ENCODE assay signal across 8 mouse cellular contexts in genomic region chr9:88404088-88404487, GRCm38 (mm10). TPM values are rescaled to one million over a fixed set of nuclear protein-coding genes. Genes with fewer than 3 reads are reported as not detected.
DNase-seq lines count a peak whose midpoint lies in the region; ATAC-seq and TF ChIP-seq lines count a peak whose summit lies in the region.

No protein-coding gene starts in this region.

- no peak for TF ChIP-seq RAD21 in MEL (IDR thresholded peaks at IDR 0.05; ENCODE audit: low read depth, low read length)

- intact Hi-C loops in gastrocnemius, adult 2 months (cut with DNase I), result loop anchor here (10.0 kb wide), 1 partner anchor 141 kb away; the partner anchor contains the start of gene Zfp949

- 23% methylated on average over 10 of the region's 10 CpGs for WGBS in liver, embryonic 14.5 days (ENCODE audit: insufficient replicate concordance)
- 24% methylated on average over 10 of the region's 10 CpGs for WGBS in spleen, adult 2 months

- H3K27me3 ChIP-seq in MEL (ENCODE audit: control insufficient read depth in 1 of 2, insufficient read depth in 2 of 2, low read length in 2 of 2), result no peaks in the 10 kb centered on the region
- H3K27me3 ChIP-seq in liver, embryonic 14.5 days (ENCODE audit: control insufficient read depth, insufficient read depth, low read length), result no peaks in the 10 kb centered on the region
- no peaks in the 10 kb centered on the region for H3K27me3 ChIP-seq in spleen, adult 2 months (ENCODE audit: control insufficient read depth, insufficient read depth, low read length)

- no peaks in the 10 kb centered on the region for H3K9me3 ChIP-seq in MEL (replicated peaks; ENCODE audit: insufficient read depth, low read length)
- no peaks in the 10 kb centered on the region for H3K9me3 ChIP-seq in liver, embryonic 14.5 days (ENCODE audit: control insufficient read depth, low read length)

- peaks cover 7 to 8% of the 10 kb centered on the region in 2 experiments for H3K36me3 ChIP-seq in MEL (ENCODE audit: control insufficient read depth in 1 of 2, insufficient read depth in 2 of 2, low read length in 2 of 2)
- H3K36me3 ChIP-seq in liver, embryonic 14.5 days (replicated peaks; ENCODE audit: control insufficient read depth, insufficient read depth, low read depth), result peaks cover 2% of the 10 kb centered on the region; the same call in 1 of the 2 replicates
- H3K36me3 ChIP-seq in spleen, adult 2 months (ENCODE audit: control insufficient read depth, insufficient read depth, low read length), result no peaks in the 10 kb centered on the region; the same call in 1 of the 2 replicates

- TF ChIP-seq CTCF in gastrocnemius, adult 2 months (IDR thresholded peaks at IDR 0.05), result no peak
- no peak for TF ChIP-seq CTCF in MEL (IDR thresholded peaks at IDR 0.05 in 2 of 3, conservative IDR thresholded peaks at IDR 0.05 in 1 of 3; ENCODE audit: control insufficient read depth in 1 of 3, insufficient read depth in 1 of 3, low read depth in 2 of 3, low read length in 3 of 3, poor library complexity in 1 of 3, severe bottlenecking in 1 of 3)
- TF ChIP-seq CTCF in liver, embryonic 14.5 days (IDR thresholded peaks at IDR 0.05; ENCODE audit: low read depth), result no peak
- no peak for TF ChIP-seq CTCF in spleen, adult 2 months (IDR thresholded peaks at IDR 0.05; ENCODE audit: extremely low read depth, insufficient read depth, insufficient read length, insufficient replicate concordance)

- no peak overlapping the region for H3K9ac ChIP-seq in MEL (ENCODE audit: control insufficient read depth, low read depth, low read length, poor library complexity, severe bottlenecking)
- H3K9ac ChIP-seq in liver, embryonic 14.5 days (replicated peaks), result no peak overlapping the region

- TF ChIP-seq EP300 in MEL (IDR thresholded peaks at IDR 0.05; ENCODE audit: low read depth in 1 of 2, low read length in 2 of 2), result no peak
- TF ChIP-seq EP300 in liver, embryonic 14.5 days (IDR thresholded peaks at IDR 0.05; ENCODE audit: low read depth), result no peak; the same call in 1 of the 2 replicates

- H3K79me2 ChIP-seq in MEL (ENCODE audit: control insufficient read depth, insufficient read depth, low read length, poor library complexity), result no peaks in the 10 kb centered on the region

- ATAC-seq in granulocyte monocyte progenitor cell, adult 5-6 weeks (replicated peaks; ENCODE audit: poor library complexity, severe bottlenecking), result peak; percentile 100
- peak; percentile 86 for ATAC-seq in liver, embryonic 14.5 days (ENCODE audit: insufficient read depth)

- peak; percentile 36 for DNase-seq in gastrocnemius, adult 2 months
- DNase-seq in gastrocnemius, adult 8-10 months (ENCODE audit: low spot score in 2 of 2), result no peak
- DNase-seq in MEL (ENCODE audit: low read depth, low spot score), result peak; percentile 48
- DNase-seq in liver, embryonic 14.5 days (ENCODE audit: low read depth in 3 of 3, low spot score in 3 of 3), result peak; percentile 56 to 62 (median 56)
- DNase-seq in spleen, adult 2 months (ENCODE audit: low read depth in 1 of 2, low spot score in 2 of 2), result peak; percentile 63 to 77
- DNase-seq in cerebellum, adult 11 months, result no peak
- DNase-seq in urinary bladder, postnatal 10 days (ENCODE audit: low spot score), result no peak

- H3K4me2 ChIP-seq in liver, embryonic 14.5 days (ENCODE audit: low read depth), result peak overlapping the region; percentile 9

- no peak overlapping the region for H3K4me3 ChIP-seq in gastrocnemius, adult 2 months
- no peak overlapping the region for H3K4me3 ChIP-seq in MEL (ENCODE audit: control insufficient read depth in 1 of 2, insufficient read depth in 1 of 2, low read depth in 2 of 2, low read length in 2 of 2)
- no peak overlapping the region for H3K4me3 ChIP-seq in liver, embryonic 14.5 days (ENCODE audit: insufficient read depth in 1 of 2, low read depth in 2 of 2, low read length in 2 of 2)
- H3K4me3 ChIP-seq in spleen, adult 2 months (ENCODE audit: extremely low read depth, insufficient read depth, insufficient read length), result no peak overlapping the region

- H3K27ac ChIP-seq in gastrocnemius, adult 2 months, result no peak overlapping the region
- no peak overlapping the region for H3K27ac ChIP-seq in MEL (ENCODE audit: control insufficient read depth, low read depth, low read length)
- no peak overlapping the region for H3K27ac ChIP-seq in liver, embryonic 14.5 days
- peak overlapping the region; percentile 31 for H3K27ac ChIP-seq in spleen, adult 2 months (ENCODE audit: insufficient read depth, low read length)

- H3K4me1 ChIP-seq in MEL (ENCODE audit: control insufficient read depth in 1 of 2, insufficient read depth in 2 of 2, low read length in 2 of 2), result peaks cover 3 to 5% of the 10 kb centered on the region in 2 experiments; a peak in 1 of 4 replicates
- peaks cover 0 to 4% of the 10 kb centered on the region in 2 experiments; a peak in 1 of 4 replicates for H3K4me1 ChIP-seq in liver, embryonic 14.5 days (replicated peaks; ENCODE audit: control insufficient read depth in 2 of 2, insufficient read depth in 2 of 2, low read length in 1 of 2)
- H3K4me1 ChIP-seq in spleen, adult 2 months (ENCODE audit: control insufficient read depth, insufficient read depth, insufficient read length), result no peaks in the 10 kb centered on the region

- TF ChIP-seq POLR2A in MEL (IDR thresholded peaks at IDR 0.05; ENCODE audit: control insufficient read depth in 1 of 2, insufficient read depth in 1 of 2, low read depth in 1 of 2, low read length in 2 of 2, poor library complexity in 1 of 2), result no peak
- TF ChIP-seq POLR2A in spleen, adult 2 months (IDR thresholded peaks at IDR 0.05; ENCODE audit: low read depth, low read length), result no peak

TF ChIP-seq in MEL, 35 proteins besides CTCF, POLR2A, EP300 and RAD21:
- TF ChIP-seq MXI1 (IDR thresholded peaks at IDR 0.05; ENCODE audit: low read depth, low read length), result no peak
- no peak for TF ChIP-seq CHD1 (IDR thresholded peaks at IDR 0.05; ENCODE audit: low read depth, low read length)
- no peak for TF ChIP-seq GABPA (IDR thresholded peaks at IDR 0.05; ENCODE audit: low read depth, low read length)
- no peak for TF ChIP-seq UBTF (IDR thresholded peaks at IDR 0.05; ENCODE audit: borderline replicate concordance, insufficient read depth, low read depth, low read length)
- no peak for TF ChIP-seq ZNF384 (IDR thresholded peaks at IDR 0.05; ENCODE audit: low read depth, low read length)
- TF ChIP-seq SIN3A (IDR thresholded peaks at IDR 0.05; ENCODE audit: low read length), result no peak
- TF ChIP-seq TBP (IDR thresholded peaks at IDR 0.05; ENCODE audit: low read depth, low read length), result no peak
- no peak for TF ChIP-seq ETS1 (IDR thresholded peaks at IDR 0.05; ENCODE audit: low read depth, low read length)
- no peak for TF ChIP-seq USF1 (IDR thresholded peaks at IDR 0.05; ENCODE audit: low read depth, low read length)
- no peak for TF ChIP-seq ZMIZ1 (IDR thresholded peaks at IDR 0.05; ENCODE audit: low read depth, low read length)
- TF ChIP-seq HCFC1 (IDR thresholded peaks at IDR 0.05; ENCODE audit: low read depth, low read length), result no peak
- no peak for TF ChIP-seq USF2 (IDR thresholded peaks at IDR 0.05; ENCODE audit: borderline replicate concordance in 1 of 2, insufficient read depth in 1 of 2, low read depth in 1 of 2, low read length in 2 of 2)
- no peak for TF ChIP-seq E2F4 (IDR thresholded peaks at IDR 0.05; ENCODE audit: borderline replicate concordance, low read depth, low read length)
- TF ChIP-seq CHD2 (IDR thresholded peaks at IDR 0.05; ENCODE audit: low read length), result no peak
- no peak for TF ChIP-seq POLR2AphosphoS2 (IDR thresholded peaks at IDR 0.05; ENCODE audit: low read length)
- TF ChIP-seq SMC3 (IDR thresholded peaks at IDR 0.05; ENCODE audit: low read depth, low read length), result no peak
- TF ChIP-seq ZKSCAN1 (IDR thresholded peaks at IDR 0.05; ENCODE audit: low read depth, low read length), result no peak
- TF ChIP-seq JUND (IDR thresholded peaks at IDR 0.05; ENCODE audit: low read depth, low read length), result no peak

RNA-seq across cellular contexts. Expression of gene Snx14, which starts 34.7 kb away (rescaled TPM):
- 10 to 100 TPM; 13.1 to 17.9 TPM for total RNA-seq in gastrocnemius, adult 2 months (2021)
- total RNA-seq in gastrocnemius, adult 8-10 months (2022), result 10 to 100 TPM; 11.6 to 15.4 (median 13.9) TPM
- total RNA-seq in MEL (2012; rRNA removed), result 11.1 and 12.7 TPM in 2 replicates
- 10 to 100 TPM; 16.9 to 83.1 TPM for polyA plus RNA-seq in MEL (2012; ENCODE audit: insufficient read depth in 1 of 2, insufficient read length in 2 of 2, low read depth in 1 of 2, low replicate concordance in 2 of 2, missing spikeins in 1 of 2)
- total RNA-seq in granulocyte monocyte progenitor cell, adult 5-6 weeks (2014; fragmentation: Nextera tagmentation), result 39.3 and 45.3 TPM in 2 replicates
- 18.1 and 18.9 TPM in 2 replicates for total RNA-seq in granulocyte monocyte progenitor cell, adult 5-6 weeks (2017)
- polyA plus RNA-seq in liver, embryonic 14.5 days (2012; rRNA removed), result 4.8 and 8.6 TPM in 2 replicates
- polyA plus RNA-seq in liver, embryonic 14.5 days (2014; fragmentation: Nextera tagmentation; extraction: Ambion mirVana), result 9.9 and 10.1 TPM in 2 replicates
- polyA plus RNA-seq in spleen, adult 2 months (2012; rRNA removed), result 8.9 and 9.5 TPM in 2 replicates

RNA-seq across cellular contexts. Expression of gene Gm20537, which starts 52.3 kb away (rescaled TPM):
- total RNA-seq in gastrocnemius, adult 2 months (2021), result not detected
- 1 to 10 TPM in 1 of 4 experiments, under 1 TPM in 1, not detected in 2; 0.56 to 1.2 TPM for total RNA-seq in gastrocnemius, adult 8-10 months (2022)
- total RNA-seq in MEL (2012; rRNA removed), result 0.46 TPM in 1 of 2 replicates, not detected in the other
- polyA plus RNA-seq in MEL (2012; ENCODE audit: insufficient read depth in 1 of 2, insufficient read length in 2 of 2, low read depth in 1 of 2, low replicate concordance in 2 of 2, missing spikeins in 1 of 2), result 10 to 100 TPM in 1 of 2 experiments, not detected in 1; 18.2 TPM
- not detected in 2 replicates for total RNA-seq in granulocyte monocyte progenitor cell, adult 5-6 weeks (2014; fragmentation: Nextera tagmentation)
- total RNA-seq in granulocyte monocyte progenitor cell, adult 5-6 weeks (2017), result not detected in 2 replicates
- polyA plus RNA-seq in liver, embryonic 14.5 days (2012; rRNA removed), result 0.06 and 0.57 TPM in 2 replicates
- 0.20 TPM in 1 of 2 replicates, not detected in the other for polyA plus RNA-seq in liver, embryonic 14.5 days (2014; fragmentation: Nextera tagmentation; extraction: Ambion mirVana)
- 1.4 TPM in 1 of 2 replicates, not detected in the other for polyA plus RNA-seq in spleen, adult 2 months (2012; rRNA removed)

Comparison
In these comparisons a context has a peak if more than half of its experiments do, and no peak if none do; other contexts are left out.
1. DNase-seq: peak in gastrocnemius, adult 2 months (single experiment), MEL (single experiment), liver, embryonic 14.5 days (3 of 3) and spleen, adult 2 months (2 of 2); none in gastrocnemius, adult 8-10 months (0 of 2), cerebellum, adult 11 months (single experiment) and urinary bladder, postnatal 10 days (single experiment).